Mouse (Mus musculus) MEL (cell line): ENCODE measurements around the gene Rplp2. TPM values are rescaled to one million over a fixed set of nuclear protein-coding genes. Genes with fewer than 3 reads are reported as not detected.

Experiments used
- DNase-seq: peaks from one replicate; pipeline ENCODE4 v3.0.0; 2011; ENCODE audit warnings: low read depth, low spot score
- H3K27ac ChIP-seq: 2 replicates; pipeline ENCODE4 v1.5.1; 2012; ENCODE audit warnings: low read depth, mild to moderate bottlenecking, control low read depth, low read length, moderate library complexity; ENCODE audit not compliant: control insufficient read depth
- H3K27me3 ChIP-seq, 2 experiments: fragments of 150-350 bp in 1 of 2; sonication (generic) in 1 of 2; 2 replicates each; pipeline ENCODE4 v1.6.1; 2012; ENCODE audit warnings: low read length in 2 of 2, mild to moderate bottlenecking in 2 of 2, improper control_type of control experiment in 1 of 2, moderate library complexity in 1 of 2; ENCODE audit not compliant: insufficient read depth in 2 of 2, control insufficient read depth in 1 of 2
- H3K36me3 ChIP-seq, 2 experiments: 2 replicates each; pipeline ENCODE4 v1.6.1; 2012 to 2014; ENCODE audit warnings: low read length in 2 of 2, improper control_type of control experiment in 1 of 2, inconsistent platforms in 1 of 2, mild to moderate bottlenecking in 1 of 2; ENCODE audit not compliant: insufficient read depth in 2 of 2, control insufficient read depth in 1 of 2
- H3K4me1 ChIP-seq, 2 experiments: fragments of 150-350 bp in 1 of 2; sonication (generic) in 1 of 2; 2 replicates each; pipeline ENCODE4 v1.6.1; 2012; ENCODE audit warnings: low read length in 2 of 2, improper control_type of control experiment in 1 of 2, mild to moderate bottlenecking in 1 of 2; ENCODE audit not compliant: insufficient read depth in 2 of 2, control insufficient read depth in 1 of 2
- H3K4me3 ChIP-seq, 2 experiments: fragments of 150-350 bp in 1 of 2; sonication (generic) in 1 of 2; 2 replicates each; pipeline ENCODE4 v1.5.1; 2012; ENCODE audit warnings: low read depth in 2 of 2, low read length in 2 of 2, mild to moderate bottlenecking in 2 of 2, moderate library complexity in 2 of 2, control low read depth in 1 of 2, improper control_type of control experiment in 1 of 2; ENCODE audit not compliant: control insufficient read depth in 1 of 2, insufficient read depth in 1 of 2
- H3K79me2 ChIP-seq: 2 replicates; pipeline ENCODE4 v1.6.1; 2012; ENCODE audit warnings: mild to moderate bottlenecking, low read length, moderate library complexity; ENCODE audit not compliant: control insufficient read depth, poor library complexity, insufficient read depth
- H3K9ac ChIP-seq: 2 replicates; pipeline ENCODE4 v1.6.1; 2012; ENCODE audit warnings: low read depth, mild to moderate bottlenecking, control low read depth, low read length, moderate library complexity; ENCODE audit not compliant: control insufficient read depth, poor library complexity, severe bottlenecking
- H3K9me3 ChIP-seq: fragments of 150-350 bp; sonication (generic); replicated peaks from 2 replicates; pipeline ENCODE4 v1.6.1; 2012; ENCODE audit warnings: mild to moderate bottlenecking, low read length, improper control_type of control experiment, moderate library complexity; ENCODE audit not compliant: insufficient read depth
- ELF1 ChIP-seq: IDR thresholded peaks from 2 replicates; pipeline ENCODE4 v1.6.1; 2014; ENCODE audit warnings: low read depth, mild to moderate bottlenecking, inconsistent platforms, low read length, improper control_type of control experiment, moderate library complexity
- ETS1 ChIP-seq: IDR thresholded peaks from 2 replicates; pipeline ENCODE4 v1.6.1; 2012; ENCODE audit warnings: low read depth, mild to moderate bottlenecking, inconsistent platforms, low read length, improper control_type of control experiment, moderate library complexity
- GABPA ChIP-seq: IDR thresholded peaks from 2 replicates; pipeline ENCODE4 v1.6.1; 2012; ENCODE audit warnings: low read depth, mild to moderate bottlenecking, inconsistent platforms, low read length, improper control_type of control experiment, moderate library complexity
- MAFK ChIP-seq: IDR thresholded peaks from 2 replicates; pipeline ENCODE4 v1.6.1; 2011; ENCODE audit warnings: low read depth, mild to moderate bottlenecking, low read length, improper control_type of control experiment, borderline replicate concordance
- MXI1 ChIP-seq: IDR thresholded peaks from 2 replicates; pipeline ENCODE4 v1.6.1; 2011; ENCODE audit warnings: mild to moderate bottlenecking, low read depth, low read length, improper control_type of control experiment
- MYB ChIP-seq: IDR thresholded peaks from 2 replicates; pipeline ENCODE4 v1.6.1; 2011; ENCODE audit warnings: mild to moderate bottlenecking, low read depth, low read length, improper control_type of control experiment
- POLR2A ChIP-seq, 2 experiments: IDR thresholded peaks; 2 replicates each; pipeline ENCODE4 v1.6.1; 2011 to 2012; ENCODE audit warnings: low read length in 2 of 2, mild to moderate bottlenecking in 2 of 2, control low read depth in 1 of 2, improper control_type of control experiment in 1 of 2, low read depth in 1 of 2, moderate library complexity in 1 of 2; ENCODE audit not compliant: control insufficient read depth in 1 of 2, insufficient read depth in 1 of 2, poor library complexity in 1 of 2
- RAD21 ChIP-seq: IDR thresholded peaks from 2 replicates; pipeline ENCODE4 v1.6.1; 2011; ENCODE audit warnings: mild to moderate bottlenecking, low read depth, low read length, improper control_type of control experiment
- SIN3A ChIP-seq: IDR thresholded peaks from 2 replicates; pipeline ENCODE4 v1.6.1; 2012; ENCODE audit warnings: low read length, improper control_type of control experiment, inconsistent platforms
- TAL1 ChIP-seq: IDR thresholded peaks from 2 replicates; pipeline ENCODE4 v1.6.1; 2012; ENCODE audit warnings: mild to moderate bottlenecking, inconsistent platforms, low read length, moderate library complexity, mixed read lengths
- TCF12 ChIP-seq: IDR thresholded peaks from 2 replicates; pipeline ENCODE4 v1.6.1; 2014; ENCODE audit warnings: low read depth, mild to moderate bottlenecking, inconsistent platforms, low read length, improper control_type of control experiment, moderate library complexity
- UBTF ChIP-seq: IDR thresholded peaks from 2 replicates; pipeline ENCODE4 v1.6.1; 2012; ENCODE audit warnings: low read depth, mild to moderate bottlenecking, inconsistent platforms, low read length, improper control_type of control experiment, moderate library complexity, borderline replicate concordance; ENCODE audit not compliant: insufficient read depth
- USF1 ChIP-seq: IDR thresholded peaks from 2 replicates; pipeline ENCODE4 v1.6.1; 2014; ENCODE audit warnings: low read depth, mild to moderate bottlenecking, inconsistent platforms, low read length, improper control_type of control experiment, moderate library complexity
- USF2 ChIP-seq, 2 experiments: IDR thresholded peaks; 2 replicates each; pipeline ENCODE4 v1.6.1; 2011 to 2012; ENCODE audit warnings: improper control_type of control experiment in 2 of 2, low read length in 2 of 2, borderline replicate concordance in 1 of 2, inconsistent platforms in 1 of 2, low read depth in 1 of 2, mild to moderate bottlenecking in 1 of 2; ENCODE audit not compliant: insufficient read depth in 1 of 2
- ZC3H11A ChIP-seq: IDR thresholded peaks from 2 replicates; pipeline ENCODE4 v1.6.1; 2012; ENCODE audit warnings: low read depth, mild to moderate bottlenecking, inconsistent platforms, low read length, improper control_type of control experiment
- ZNF384 ChIP-seq: IDR thresholded peaks from 2 replicates; pipeline ENCODE4 v1.6.1; 2012; ENCODE audit warnings: low read depth, mild to moderate bottlenecking, inconsistent platforms, low read length, improper control_type of control experiment
- polyA plus RNA-seq, 2 experiments: library from polyadenylated mRNA; stranded (reverse) in 1 of 2; unstranded in 1 of 2; fragments of >175 nt in 1 of 2; fragments of >200 nt in 1 of 2; gene quantifications; 2 replicates each; pipeline versions ENCODE4 v1.2.1 to v1.2.4; 2012; ENCODE audit warnings: low replicate concordance in 2 of 2, low read depth in 1 of 2; ENCODE audit not compliant: insufficient read length in 2 of 2, insufficient read depth in 1 of 2, missing spikeins in 1 of 2
- total RNA-seq: library from RNA; depleted of rRNA; stranded (reverse); fragments of 300-350 nt; gene quantifications from 2 replicates; pipeline ENCODE4 v1.2.3, GENCODE M21; 2012

The Rplp2 gene
- total and polyA plus RNA-seq, 3 experiments, result 3,503 to 3,690 TPM; not detected in 1

DNA sequence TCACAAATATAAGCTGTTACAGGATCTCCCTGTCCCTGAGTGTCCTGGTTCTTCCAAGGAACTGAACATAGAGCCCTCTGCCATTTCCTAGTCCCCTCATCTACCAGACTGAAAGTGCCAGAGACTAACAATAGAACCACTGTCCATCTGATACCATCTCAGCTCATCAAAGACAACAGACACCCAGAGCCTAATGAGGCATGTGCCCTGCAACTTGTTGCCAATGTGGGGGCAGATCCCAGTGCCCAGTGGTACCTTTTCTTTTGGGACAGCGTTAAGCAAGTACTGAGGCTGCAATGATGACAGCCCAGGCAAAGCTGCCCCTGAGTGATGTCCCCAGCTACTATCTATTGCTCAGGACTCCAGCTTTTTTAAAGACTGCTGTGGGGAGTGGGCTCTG is 39.1 kb downstream of the Rplp2 start:
- H3K36me3 ChIP-seq, result no peaks in the 10 kb centered on the region
- no peaks in the 10 kb centered on the region for H3K27me3 ChIP-seq
- no peaks in the 10 kb centered on the region for H3K4me1 ChIP-seq
- TF ChIP-seq USF2 (IDR thresholded peaks at IDR 0.05; ENCODE audit: borderline replicate concordance in 1 of 2, insufficient read depth in 1 of 2, low read depth in 1 of 2, low read length in 2 of 2), result no peak
- TF ChIP-seq POLR2A (IDR thresholded peaks at IDR 0.05; ENCODE audit: control insufficient read depth in 1 of 2, insufficient read depth in 1 of 2, low read depth in 1 of 2, low read length in 2 of 2, poor library complexity in 1 of 2), result no peak
- no peak for TF ChIP-seq RAD21
- no peak for TF ChIP-seq SIN3A
- TF ChIP-seq USF1, result no peak
- TF ChIP-seq TCF12, result no peak
- no peak for TF ChIP-seq ZNF384
- no peak for TF ChIP-seq UBTF
- TF ChIP-seq MXI1, result no peak
- TF ChIP-seq TAL1, result no peak
- TF ChIP-seq ELF1, result no peak
- TF ChIP-seq MAFK, result no peak
- TF ChIP-seq GABPA, result no peak
- TF ChIP-seq, all 39 proteins: peak for 0
- Histone ChIP-seq H3K9me3 (no peaks in the 10 kb centered on the region), H3K4me3 (no peak overlapping the region), H3K79me2 (no peaks in the 10 kb centered on the region), H3K9ac (no peak overlapping the region), H3K27ac (no peak overlapping the region)
- DNase-seq, result no peak

DNA sequence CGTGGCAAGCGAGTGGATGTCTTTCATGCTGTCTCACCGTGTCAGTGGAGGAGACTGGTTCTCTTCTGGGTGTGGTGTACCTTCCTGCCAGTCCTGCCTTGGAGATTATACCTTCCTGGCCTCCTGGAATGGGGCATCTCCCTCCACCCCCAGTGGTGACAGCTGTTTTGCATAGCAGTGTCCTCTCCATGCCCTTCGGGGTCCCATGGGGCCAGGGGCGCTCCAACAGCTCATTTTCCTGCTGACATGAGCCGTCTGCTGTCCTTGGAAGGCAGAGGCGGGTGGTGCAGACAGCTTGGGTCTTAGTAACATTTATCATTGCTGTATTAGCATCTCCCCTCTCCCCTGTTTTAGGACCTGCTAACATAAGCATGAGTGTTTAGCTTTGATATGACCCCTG is 40.0 kb downstream of the Rplp2 start:
- DNase-seq, result no peak
- Histone ChIP-seq H3K9me3 (no peaks in the 10 kb centered on the region), H3K4me1 (no peaks in the 10 kb centered on the region), H3K9ac (no peak overlapping the region), H3K79me2 (no peaks in the 10 kb centered on the region), H3K27me3 (no peaks in the 10 kb centered on the region), H3K4me3 (no peak overlapping the region), H3K36me3 (no peaks in the 10 kb centered on the region), H3K27ac (no peak overlapping the region)
- TF ChIP-seq MAFK (no peak), ETS1 (no peak), MYB (no peak), POLR2A (IDR thresholded peaks at IDR 0.05; ENCODE audit: control insufficient read depth in 1 of 2, insufficient read depth in 1 of 2, low read depth in 1 of 2, low read length in 2 of 2, poor library complexity in 1 of 2) (0 out of 4 replicates have a peak, but pooled peaks of 1 of the 2 experiments have one; percentile 10), ZC3H11A (no peak)
